Mouse (Mus musculus) midbrain, embryonic 14.5 days (tissue): ENCODE measurements around the gene Hunk. TPM values are rescaled to one million over a fixed set of nuclear protein-coding genes. Genes with fewer than 3 reads are reported as not detected.

Experiments used
- ATAC-seq: fragments of 200-750 bp; cut with Nextera tagmentation; 2 replicates; pipeline ENCODE4 v1.8.0; 2017; ENCODE audit warnings: moderate number of reproducible peaks, moderate library complexity; ENCODE audit not compliant: low FRiP score, low TSS enrichment
- DNase-seq: peaks from one replicate; pipeline ENCODE4 v3.0.0-alpha.2; 2015
- H3K27ac ChIP-seq: fragments of 300-500 bp; sonication (generic); replicated peaks from 2 replicates; pipeline ENCODE4 v1.5.1; 2014; ENCODE audit warnings: mild to moderate bottlenecking, low read depth, low read length, moderate library complexity
- H3K27me3 ChIP-seq: fragments of 300-500 bp; sonication (generic); 2 replicates; pipeline ENCODE4 v1.6.1; 2014; ENCODE audit warnings: low read length, control low read depth, mixed read lengths; ENCODE audit not compliant: control insufficient read depth, insufficient read depth
- H3K36me3 ChIP-seq: fragments of 300-500 bp; sonication (generic); 2 replicates; pipeline ENCODE4 v1.6.1; 2014; ENCODE audit warnings: low read length, control low read depth; ENCODE audit not compliant: control insufficient read depth, insufficient read depth
- H3K4me1 ChIP-seq: fragments of 300-500 bp; sonication (generic); 2 replicates; pipeline ENCODE4 v1.6.1; 2014; ENCODE audit warnings: mild to moderate bottlenecking, antibody characterized with exemption, low read length, control low read depth; ENCODE audit not compliant: control insufficient read depth, insufficient read depth
- H3K4me2 ChIP-seq: fragments of 300-500 bp; sonication (generic); 2 replicates; pipeline ENCODE4 v1.6.1; 2014; ENCODE audit warnings: mild to moderate bottlenecking, low read length, moderate library complexity
- H3K4me3 ChIP-seq: fragments of 300-500 bp; sonication (generic); replicated peaks from 2 replicates; pipeline ENCODE4 v1.5.1; 2014; ENCODE audit warnings: low read depth, low read length
- H3K9ac ChIP-seq: fragments of 300-500 bp; sonication (generic); replicated peaks from 2 replicates; pipeline ENCODE4 v1.6.1; 2014; ENCODE audit warnings: mild to moderate bottlenecking, low read length, moderate library complexity
- H3K9me3 ChIP-seq: fragments of 300-500 bp; sonication (generic); 2 replicates; pipeline ENCODE4 v1.6.1; 2016; ENCODE audit warnings: low read length, control low read depth, mixed read lengths; ENCODE audit not compliant: control insufficient read depth
- WGBS: fragments of 180-500 bp; shearing (Covaris S2); extraction: QIAGEN DNeasy Blood & Tissue Kit; methylation state at CpG from one replicate; pipeline ENCODE4 v1.1.7; 2014; 5-methylcytosine and 5-hydroxymethylcytosine counted together
- polyA plus RNA-seq: library from polyadenylated mRNA; unstranded; fragments of >200 nt; fragmentation: Nextera tagmentation; extraction: Ambion mirVana; gene quantifications from 2 replicates; pipeline ENCODE4 v1.2.1, GENCODE M21; 2014

Gene Hunk
- polyA plus RNA-seq, 1 experiment from 2014 or later: 8.7 TPM

DNA sequence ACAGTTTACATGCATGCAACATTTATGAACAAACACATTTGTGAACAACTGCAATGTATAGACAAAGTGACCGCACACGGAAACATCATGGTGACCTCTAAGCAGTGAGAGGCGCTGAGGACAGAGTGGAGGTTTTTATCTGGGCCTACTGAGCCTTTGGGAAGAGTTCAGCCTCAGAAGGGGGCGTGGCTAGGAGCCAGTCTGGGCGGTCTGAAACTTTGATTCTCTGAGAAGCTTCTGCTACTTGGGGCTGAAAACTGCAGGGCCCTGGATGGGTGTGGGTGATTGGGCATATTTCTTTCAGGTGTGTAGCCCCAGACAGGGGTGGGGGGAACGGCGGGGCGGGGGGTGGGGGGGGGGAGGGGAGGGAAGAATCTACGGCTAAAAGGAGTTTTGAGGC, 14.5 kb downstream of the Hunk start:
- DNase-seq (peak; percentile 53), ATAC-seq (no peak)
- Histone ChIP-seq H3K27me3 (no peaks in the 10 kb centered on the region), H3K27ac (no peak overlapping the region), H3K9ac (no peak overlapping the region), H3K36me3 (no peaks in the 10 kb centered on the region), H3K4me2 (no peak overlapping the region), H3K9me3 (no peaks in the 10 kb centered on the region), H3K4me3 (no peak overlapping the region), H3K4me1 (0 out of 2 replicates have a peak, but pooled peaks cover 13% of the 10 kb centered on the region)
- 13% methylated on average over 6 of the region's 9 CpGs for WGBS

DNA sequence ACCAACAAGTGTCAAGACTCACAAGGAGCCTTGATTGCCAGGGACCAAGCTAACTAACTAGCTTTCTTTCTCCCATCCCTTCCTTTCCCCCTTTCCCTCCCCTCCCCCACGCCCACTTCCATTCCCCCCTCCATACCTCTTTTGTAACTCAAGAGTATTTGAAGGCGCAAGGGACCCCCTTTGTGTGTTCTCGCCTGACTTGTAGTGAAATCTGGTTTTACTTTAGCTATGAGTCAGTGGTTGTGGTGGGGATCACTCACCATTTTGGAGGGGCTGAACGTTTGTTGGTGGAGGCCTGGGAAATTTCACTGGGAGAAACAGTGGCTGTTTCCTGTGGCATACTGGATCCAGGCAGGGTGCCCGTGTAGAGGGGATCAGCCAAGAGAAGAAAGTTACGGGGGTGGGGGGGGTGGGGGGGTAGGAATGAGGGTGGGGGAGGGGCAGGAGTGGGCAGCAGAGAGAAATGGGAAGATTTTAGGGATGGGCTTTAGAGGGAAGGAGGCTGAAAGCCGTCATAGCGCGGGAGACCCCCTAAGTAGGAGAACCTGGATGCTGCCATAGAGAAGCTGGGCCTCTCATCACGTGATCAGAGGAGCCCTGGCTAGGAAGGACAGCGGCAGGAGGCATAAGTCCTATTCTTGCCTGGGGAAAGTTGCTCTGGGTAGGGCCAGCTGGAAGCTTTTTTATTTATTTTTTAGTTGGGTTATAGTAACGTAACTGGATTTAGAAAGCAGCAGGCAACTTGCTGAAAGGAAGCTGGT, 15.3 kb downstream of the Hunk start:
- Histone ChIP-seq H3K4me2 (peak overlapping the region; percentile 17; the same call in 1 of the 2 replicates), H3K9ac (no peak overlapping the region), H3K9me3 (no peaks in the 10 kb centered on the region), H3K4me3 (no peak overlapping the region), H3K27ac (no peak overlapping the region), H3K4me1 (0 out of 2 replicates have a peak, but pooled peaks cover 13% of the 10 kb centered on the region), H3K27me3 (no peaks in the 10 kb centered on the region), H3K36me3 (no peaks in the 10 kb centered on the region)
- no peak for ATAC-seq
- DNase-seq: peak; percentile 58
- 15% methylated on average over 12 of the region's 12 CpGs for WGBS

DNA sequence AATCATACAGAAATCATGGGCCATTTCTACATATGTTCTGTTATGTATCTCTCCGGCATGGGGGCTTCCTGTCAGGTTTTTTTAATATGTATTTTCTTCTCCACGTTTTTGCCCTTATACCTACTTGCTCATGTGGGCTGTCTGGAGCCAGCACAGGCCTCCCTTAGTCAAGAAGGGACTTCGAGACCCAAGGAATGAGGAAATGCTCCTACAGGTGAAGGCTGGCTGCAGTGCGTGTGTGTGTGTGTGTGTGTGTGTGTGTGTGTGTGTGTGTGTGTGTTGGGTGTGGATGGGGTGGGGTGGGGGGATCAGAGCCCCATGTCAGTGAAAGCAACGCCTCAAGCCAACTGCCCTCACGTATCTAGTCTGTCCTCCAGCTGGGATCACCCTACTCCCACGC, 16.5 kb downstream of the Hunk start:
- Histone ChIP-seq H3K4me2 (no peak overlapping the region), H3K4me3 (no peak overlapping the region), H3K9ac (no peak overlapping the region), H3K36me3 (no peaks in the 10 kb centered on the region), H3K9me3 (no peaks in the 10 kb centered on the region), H3K27ac (no peak overlapping the region), H3K4me1 (peaks cover 13% of the 10 kb centered on the region; the same call in 1 of the 2 replicates), H3K27me3 (no peaks in the 10 kb centered on the region)
- DNase-seq: no peak
- ATAC-seq: no peak
- 86% methylated on average over 7 of the region's 7 CpGs for WGBS

- Histone ChIP-seq H3K9me3 (no peaks in the 10 kb centered on the region), H3K4me2 (no peak overlapping the region), H3K4me1 (peaks cover 24% of the 10 kb centered on the region), H3K36me3 (no peaks in the 10 kb centered on the region), H3K27ac (no peak overlapping the region), H3K27me3 (no peaks in the 10 kb centered on the region), H3K4me3 (no peak overlapping the region), H3K9ac (no peak overlapping the region)
- ATAC-seq: no peak
- 74% methylated on average over 3 of the region's 3 CpGs for WGBS
- DNase-seq: no peak
Observed at GRCm38 (mm10) chr16:90405195-90405594, 19.4 kb downstream of the Hunk start.

DNA sequence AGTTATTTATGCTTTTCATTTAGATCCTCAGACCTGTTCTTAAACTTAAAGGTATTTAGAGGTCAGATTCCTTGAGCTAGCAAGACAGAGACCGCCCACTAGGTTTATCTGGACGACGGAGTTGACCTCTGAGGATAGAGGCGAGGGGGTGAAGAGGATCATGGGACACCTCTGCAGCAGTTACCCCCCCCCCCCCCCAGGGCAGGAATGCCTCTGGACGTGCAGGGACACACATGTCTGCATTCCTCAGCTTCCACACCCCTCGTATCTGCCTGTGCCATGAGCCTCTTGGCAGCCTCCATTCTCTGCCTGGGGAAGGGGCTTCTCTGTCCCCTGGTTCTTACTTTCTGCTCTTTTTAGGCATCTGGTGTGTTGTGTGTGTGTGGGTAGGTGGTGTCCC, 19.8 kb downstream of the Hunk start:
- Histone ChIP-seq H3K27me3 (no peaks in the 10 kb centered on the region), H3K4me2 (no peak overlapping the region), H3K27ac (no peak overlapping the region), H3K4me1 (peaks cover 22% of the 10 kb centered on the region), H3K36me3 (no peaks in the 10 kb centered on the region), H3K9ac (no peak overlapping the region), H3K9me3 (no peaks in the 10 kb centered on the region), H3K4me3 (no peak overlapping the region)
- ATAC-seq (no peak), DNase-seq (no peak)
- 56% methylated on average over 6 of the region's 6 CpGs for WGBS

GRCm38 (mm10) chr16:90407541-90408289, 21.9 kb downstream of the Hunk start:
- H3K4me1 ChIP-seq: peaks cover 12% of the 10 kb centered on the region
- H3K27me3 ChIP-seq: no peaks in the 10 kb centered on the region
- ATAC-seq (no peak), DNase-seq (peak; percentile 52)
- H3K9me3 ChIP-seq: no peaks in the 10 kb centered on the region
- H3K4me2 ChIP-seq: peak overlapping the region; percentile 21; the same call in 1 of the 2 replicates
- H3K27ac ChIP-seq: peak overlapping the region; percentile 50; the same call in 1 of the 2 replicates
- no peaks in the 10 kb centered on the region for H3K36me3 ChIP-seq
- WGBS: 12% methylated on average over 12 of the region's 12 CpGs
- no peak overlapping the region for H3K9ac ChIP-seq
- H3K4me3 ChIP-seq: no peak overlapping the region

DNA sequence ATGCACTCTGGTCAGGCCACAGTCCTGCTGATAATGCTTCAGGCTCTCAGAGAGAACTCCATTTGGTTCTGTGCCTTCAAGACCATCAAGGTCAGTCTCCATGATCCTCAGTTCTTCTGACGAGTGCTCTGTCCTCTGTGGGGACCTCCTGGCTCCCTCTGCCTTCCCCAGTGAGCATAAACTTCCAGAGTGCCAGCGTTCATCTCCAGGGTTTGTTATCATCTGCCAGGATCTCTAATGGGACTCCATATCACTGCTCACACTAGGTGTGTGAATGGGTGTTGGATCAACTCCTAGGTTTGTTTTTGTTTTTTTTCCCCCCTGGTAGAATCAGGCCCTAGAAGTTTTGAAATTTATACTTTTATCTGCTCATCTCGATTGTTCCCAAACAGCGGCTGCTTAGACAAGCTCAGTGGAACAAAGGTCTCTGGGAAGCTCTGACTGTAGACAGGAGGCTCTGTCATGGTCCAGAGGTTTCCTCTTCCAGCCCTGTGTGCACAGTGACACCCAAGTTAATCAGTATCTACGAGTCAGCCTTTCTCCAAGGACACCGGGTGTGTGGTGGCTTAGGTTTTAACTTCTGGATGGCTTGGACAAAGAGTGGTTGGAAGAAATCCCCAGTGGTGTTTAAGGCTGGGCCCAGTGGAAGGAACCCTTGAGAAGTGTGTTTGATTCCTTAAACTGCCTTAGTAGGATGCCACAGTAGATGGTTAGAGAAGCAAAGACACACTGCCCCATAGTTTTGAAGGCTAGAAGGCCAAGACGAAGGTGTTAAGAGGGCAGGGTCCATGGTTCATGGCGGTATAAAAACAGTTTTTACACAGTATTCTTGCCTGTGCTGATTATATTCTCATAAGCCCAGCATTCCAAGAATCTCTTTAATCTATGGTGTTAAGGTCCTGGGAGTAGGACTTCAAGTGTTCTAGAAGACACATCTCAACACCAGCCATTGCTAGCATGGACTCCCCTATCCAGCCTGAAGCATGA, 26.6 kb downstream of the Hunk start:
- no peak overlapping the region for H3K4me3 ChIP-seq
- no peak for DNase-seq
- no peak overlapping the region for H3K27ac ChIP-seq
- no peaks in the 10 kb centered on the region for H3K27me3 ChIP-seq
- no peak overlapping the region for H3K4me2 ChIP-seq
- no peaks in the 10 kb centered on the region for H3K36me3 ChIP-seq
- H3K9ac ChIP-seq: no peak overlapping the region
- H3K9me3 ChIP-seq: no peaks in the 10 kb centered on the region
- 85% methylated on average over 8 of the region's 8 CpGs for WGBS
- H3K4me1 ChIP-seq: peaks cover 10% of the 10 kb centered on the region
- no peak for ATAC-seq

DNA sequence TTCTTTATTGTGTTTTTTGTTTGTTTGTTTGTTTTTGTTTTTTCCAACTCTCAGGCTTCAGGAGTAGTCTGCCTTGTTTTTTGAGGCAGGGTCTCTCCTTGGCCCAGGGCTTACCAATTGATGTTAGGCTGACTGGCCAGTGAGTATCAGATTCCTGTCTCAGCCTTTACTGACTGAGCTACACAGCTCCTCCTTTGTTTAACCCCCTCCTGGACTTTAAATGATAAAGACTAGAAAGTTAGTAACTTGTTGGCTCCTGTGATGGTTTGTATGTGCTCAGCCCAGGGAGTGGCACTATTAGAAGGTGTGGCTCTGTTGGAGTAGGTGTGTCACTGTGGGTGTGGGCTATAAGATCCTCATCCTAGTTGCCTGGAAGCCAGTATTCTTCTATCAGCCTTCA, 30.8 kb downstream of the Hunk start:
- Histone ChIP-seq H3K27ac (no peak overlapping the region), H3K9ac (no peak overlapping the region), H3K27me3 (no peaks in the 10 kb centered on the region), H3K4me3 (no peak overlapping the region), H3K4me2 (no peak overlapping the region), H3K4me1 (peaks cover 24% of the 10 kb centered on the region), H3K9me3 (no peaks in the 10 kb centered on the region), H3K36me3 (no peaks in the 10 kb centered on the region)
- no peak for ATAC-seq
- no peak for DNase-seq
